Mouse (Mus musculus) sigmoid colon, adult 10 weeks (tissue): ENCODE measurements around the gene Tk2. TPM values are rescaled to one million over a fixed set of nuclear protein-coding genes. Genes with fewer than 3 reads are reported as not detected.

ENCODE experiments used
- polyA plus RNA-seq: library from polyadenylated mRNA; stranded (reverse); fragments of 350-450 nt; fragmentation: Illumina TruSeq; extraction: RNeasy Lipid Tissue Mini Kit (QIAGEN cat#74804); gene quantifications from one replicate; pipeline ENCODE4 v1.2.3, GENCODE M21; 2014; ENCODE audit warnings: low read depth, low replicate concordance

Tk2 gene
- polyA plus RNA-seq = 10.3 TPM

GRCm38 (mm10) chr8:104248276-104248675 is at the start of gene Tk2:
Gene Tk2, minus strand, starts transcription at chr8:104248558.

DNA sequence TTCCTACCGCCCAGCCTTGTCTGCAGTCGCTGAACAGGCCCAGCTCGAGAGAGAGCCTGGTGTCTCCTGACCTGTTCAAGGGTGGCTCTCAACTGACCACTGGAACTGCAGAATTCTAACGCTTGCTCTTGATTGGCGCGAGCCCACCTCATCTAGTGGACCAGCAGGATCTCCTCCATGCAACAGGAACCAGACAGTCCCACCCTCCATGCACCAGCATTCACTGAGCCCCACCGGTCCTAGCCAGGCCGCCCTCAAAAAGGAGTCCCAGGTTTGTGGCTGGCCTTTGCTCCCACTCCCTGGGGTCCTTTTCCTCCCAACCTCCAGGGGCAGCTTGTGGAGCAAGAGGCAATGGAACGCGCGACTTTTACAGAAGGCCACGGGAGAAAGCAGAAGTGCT is 44.7 kb upstream of the Tk2 start, which contains the start of gene Cmtm2a:
Gene Cmtm2a, minus strand, starts transcription at position 101 of the 400 bp plus-strand sequence.

GRCm38 (mm10) chr8:104250439-104251367 is 2.3 kb upstream of the Tk2 start, which contains the start of gene Cklf:
Gene Cklf, plus strand, starts transcription at chr8:104250861.

Other genes with a start within 250 kb of the Tk2 start
- gene Cdh5, start 146.9 kb downstream of the Tk2 start, polyA plus RNA-seq = 4.2 TPM
- 1.5 TPM for gene Bean1, start 78.1 kb downstream of the Tk2 start, polyA plus RNA-seq
- gene Cklf, start 2.3 kb upstream of the Tk2 start, polyA plus RNA-seq = 26.4 TPM
- not detected for gene Cmtm2a, start 44.6 kb upstream of the Tk2 start, polyA plus RNA-seq
- not detected for gene Gm45711, start 61.5 kb upstream of the Tk2 start, polyA plus RNA-seq
- gene Cmtm1, start 61.6 kb upstream of the Tk2 start, polyA plus RNA-seq = not detected
- not detected for gene Gm11020, start 73.0 kb upstream of the Tk2 start, polyA plus RNA-seq
- gene Cmtm2b, start 73.7 kb upstream of the Tk2 start, polyA plus RNA-seq = not detected
- 7.3 TPM for gene Cmtm3, start 90.9 kb upstream of the Tk2 start, polyA plus RNA-seq
- gene Cmtm4, start 147.2 kb upstream of the Tk2 start, polyA plus RNA-seq = 145 TPM
- 172 TPM for gene Dync1li2, start 194.5 kb upstream of the Tk2 start, polyA plus RNA-seq